Mouse (Mus musculus): ENCODE results near the gene Ctnnbip1.

DNA sequence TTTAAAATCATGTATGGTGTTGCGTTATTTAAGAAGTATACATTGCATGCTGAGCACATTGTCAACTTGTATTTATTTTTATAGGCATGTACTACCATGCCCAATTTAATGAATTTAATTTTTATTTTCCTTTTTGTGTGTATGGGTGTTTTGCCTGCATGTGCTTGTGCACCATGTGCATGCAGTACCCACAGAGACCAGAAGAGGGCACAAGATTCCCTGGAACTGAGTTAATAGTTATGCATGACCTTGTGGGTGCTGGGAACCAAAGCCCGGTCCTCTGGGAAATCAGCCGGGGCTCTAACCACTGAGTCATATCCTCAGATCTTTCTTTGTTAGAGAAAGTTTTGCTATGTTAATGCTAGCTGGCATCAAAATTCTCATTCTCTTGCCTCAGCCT, 96.8 kb downstream of the Ctnnbip1 start:
- TF ChIP-seq CTCF (IDR thresholded peaks at IDR 0.05; ENCODE audit: borderline replicate concordance, insufficient read depth, low read length) (no peak), POLR2A (IDR thresholded peaks at IDR 0.05; ENCODE audit: low read depth, low read length) (no peak)

Measured in embryonic fibroblast, embryonic 13.5 days (primary cell).